Mouse (Mus musculus) gastrocnemius, adult 8-10 months (tissue): ENCODE results near the gene Runx2. TPM values are rescaled to one million over a fixed set of nuclear protein-coding genes. Genes with fewer than 3 reads are reported as not detected.
A peak's percentile ranks its signal among the peaks of the same experiment; 100 is the strongest.

Source experiments
- DNase-seq, 2 experiments: peaks; one replicate each; pipeline ENCODE4 v3.0.0; 2022; ENCODE audit warnings: low spot score in 2 of 2
- total RNA-seq, 4 experiments: library from RNA; stranded (reverse); gene quantifications; 2 replicates each; pipeline ENCODE4 v1.2.4; 2022

Gene Runx2
- total RNA-seq, 4 experiments from 2014 or later: 0.24 to 0.63 (median 0.42) TPM

GRCm38 (mm10) chr17:44623707-44624106 lies 190.9 kb downstream of the Runx2 start:
- DNase-seq: no peak

GRCm38 (mm10) chr17:44623271-44623670 lies 191.3 kb downstream of the Runx2 start:
- DNase-seq: no peak

GRCm38 (mm10) chr17:44620456-44620855 lies 194.1 kb downstream of the Runx2 start:
- DNase-seq: no peak

- DNase-seq: peak in 1 of 2 experiments; percentile 48
Measured at GRCm38 (mm10) chr17:44618691-44619090, 195.9 kb downstream of the Runx2 start.

- peak; percentile 68 for DNase-seq
Measured at GRCm38 (mm10) chr17:44618175-44618574, 196.4 kb downstream of the Runx2 start.

GRCm38 (mm10) chr17:44617741-44618140 lies 196.9 kb downstream of the Runx2 start:
- DNase-seq: no peak

GRCm38 (mm10) chr17:44613716-44614715 lies 200.6 kb downstream of the Runx2 start:
- peak; percentile 28 to 50 for DNase-seq

GRCm38 (mm10) chr17:44612641-44613040 lies 202.0 kb downstream of the Runx2 start:
- no peak for DNase-seq

GRCm38 (mm10) chr17:44612002-44612401 lies 202.6 kb downstream of the Runx2 start:
- no peak for DNase-seq

- no peak for DNase-seq
Measured at GRCm38 (mm10) chr17:44611543-44611942, 203.1 kb downstream of the Runx2 start.

GRCm38 (mm10) chr17:44610828-44611227 lies 203.8 kb downstream of the Runx2 start:
- no peak for DNase-seq

- DNase-seq: no peak
Measured at GRCm38 (mm10) chr17:44609897-44610641, 204.5 kb downstream of the Runx2 start.

GRCm38 (mm10) chr17:44609356-44609755 lies 205.2 kb downstream of the Runx2 start:
- no peak for DNase-seq

- DNase-seq: no peak
Measured at GRCm38 (mm10) chr17:44608907-44609306, 205.7 kb downstream of the Runx2 start.

- DNase-seq: no peak
Measured at GRCm38 (mm10) chr17:44607383-44607782, 207.2 kb downstream of the Runx2 start.

GRCm38 (mm10) chr17:44606245-44606644 lies 208.4 kb downstream of the Runx2 start:
- no peak for DNase-seq

GRCm38 (mm10) chr17:44605749-44606148 lies 208.8 kb downstream of the Runx2 start:
- no peak for DNase-seq

GRCm38 (mm10) chr17:44603170-44603569 lies 211.4 kb downstream of the Runx2 start:
- DNase-seq: no peak

- DNase-seq: no peak
Measured at GRCm38 (mm10) chr17:44601317-44602021, 213.1 kb downstream of the Runx2 start.

GRCm38 (mm10) chr17:44599856-44600255 lies 214.7 kb downstream of the Runx2 start:
- DNase-seq: no peak

- DNase-seq: no peak
Measured at GRCm38 (mm10) chr17:44599132-44599531, 215.5 kb downstream of the Runx2 start.
